Mouse (Mus musculus) lung, postnatal 0 days (tissue): Measurements from ENCODE around the gene Lzts2.
A peak's percentile ranks its signal among the peaks of the same experiment; 100 is the strongest.

Experiments
- CTCF ChIP-seq: IDR thresholded peaks from 2 replicates; pipeline ENCODE4 v1.5.1; 2016; ENCODE audit warnings: antibody characterized with exemption, mild to moderate bottlenecking
- EP300 ChIP-seq: IDR thresholded peaks from 2 replicates; pipeline ENCODE4 v1.6.1; 2016; ENCODE audit warnings: antibody characterized with exemption, mild to moderate bottlenecking, control low read depth

- TF ChIP-seq CTCF (peak; percentile 12; the same call in 1 of the 2 replicates), EP300 (peak; percentile 91)
Measured at GRCm38 (mm10) chr19:45058113-45058839, 44.1 kb downstream of the Lzts2 start.
